Mouse (Mus musculus): ENCODE results near the gene Stpg2. TPM values are rescaled to one million over a fixed set of nuclear protein-coding genes. Genes with fewer than 3 reads are reported as not detected.

The Stpg2 gene
- not detected for polyA plus RNA-seq (2017; shearing (Covaris generic))

GRCm38 (mm10) chr3:139205444-139205998 is at the start of gene Stpg2:
Gene Stpg2, plus strand, starts transcription at chr3:139205694.

Other genes starting within 250 kb of the Stpg2 start
- gene Rap1gds1, start 130.5 kb upstream of the Stpg2 start, polyA plus RNA-seq (2017; shearing (Covaris generic)), result 142 TPM